Mouse (Mus musculus) frontal cortex, adult 2 months (tissue): ENCODE results near the gene Prdx1. TPM values are rescaled to one million over a fixed set of nuclear protein-coding genes. Genes with fewer than 3 reads are reported as not detected.

ENCODE experiments used
- DNase-seq, 2 experiments: peaks; one replicate each; pipeline ENCODE4 v3.0.0; 2022; ENCODE audit warnings: low spot score in 1 of 2; ENCODE audit errors: extremely low spot score in 1 of 2
- polyA plus RNA-seq: library from polyadenylated mRNA; depleted of rRNA; stranded (reverse); fragments of >200 nt; gene quantifications from 2 replicates; pipeline ENCODE4 v1.2.3, GENCODE M21; 2012; rRNA removed

Prdx1 gene
- polyA plus RNA-seq, 1 experiment, result 212 TPM

- DNase-seq, result no peak
Observed at GRCm38 (mm10) chr4:116722230-116722629, 36.9 kb downstream of the Prdx1 start.

DNA sequence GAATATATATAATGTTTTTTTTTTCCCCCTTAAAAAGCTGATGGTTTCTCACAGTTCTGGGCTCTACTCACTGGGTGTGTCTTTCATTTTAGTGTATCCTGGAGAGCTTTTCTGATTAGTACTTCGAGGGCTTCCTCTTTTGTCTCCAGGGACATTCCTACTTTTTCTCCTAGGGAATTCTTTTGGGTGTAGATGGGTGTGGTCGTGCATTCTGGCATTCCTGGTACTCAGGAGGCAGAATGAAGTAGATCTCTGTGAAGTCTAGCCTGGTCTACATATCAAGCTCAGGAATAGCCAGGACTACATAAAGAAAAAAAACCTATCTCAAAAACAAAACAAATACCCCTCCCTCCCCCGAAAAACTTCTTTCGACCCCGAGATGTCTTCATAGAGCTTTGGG, 40.1 kb downstream of the Prdx1 start:
- DNase-seq, result no peak

DNA sequence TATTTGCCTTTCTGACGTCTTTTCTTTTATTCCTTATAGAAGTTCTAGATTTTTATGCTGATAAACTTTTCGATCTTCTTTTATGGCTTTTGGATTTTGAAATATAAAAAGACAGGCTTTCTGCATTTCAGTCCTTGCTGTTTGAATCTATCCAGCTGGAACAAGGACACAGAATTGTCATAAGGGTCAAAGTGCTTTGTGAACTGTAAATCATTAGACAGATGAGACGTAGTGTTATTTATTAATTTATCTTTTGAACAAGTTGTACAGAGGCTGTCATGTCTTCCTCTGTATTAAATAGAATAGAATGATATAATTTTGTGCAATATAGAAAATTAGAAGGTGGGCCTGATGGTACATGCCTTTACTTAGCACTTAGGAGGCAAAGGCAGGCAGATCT, 42.1 kb downstream of the Prdx1 start:
- no peak for DNase-seq

DNA sequence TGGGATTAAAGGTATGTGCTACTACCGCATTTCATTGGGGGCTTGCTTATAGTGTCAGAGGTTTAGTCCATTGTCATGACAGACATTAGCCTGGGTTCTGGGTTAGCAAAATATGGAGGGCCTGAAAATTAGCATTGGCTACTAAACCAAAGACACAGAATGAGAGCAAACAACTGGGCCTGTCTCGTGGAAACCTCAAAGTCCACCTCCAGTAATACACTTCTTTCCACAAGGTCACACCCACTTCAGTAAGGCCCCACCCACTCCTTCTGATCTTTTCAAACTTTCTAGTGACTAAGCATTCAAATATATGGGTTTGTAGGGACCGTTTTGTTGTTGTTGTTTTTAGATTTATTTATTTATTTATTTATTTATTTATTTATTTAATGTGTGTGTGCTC, 44.2 kb downstream of the Prdx1 start:
- DNase-seq, result no peak

DNA sequence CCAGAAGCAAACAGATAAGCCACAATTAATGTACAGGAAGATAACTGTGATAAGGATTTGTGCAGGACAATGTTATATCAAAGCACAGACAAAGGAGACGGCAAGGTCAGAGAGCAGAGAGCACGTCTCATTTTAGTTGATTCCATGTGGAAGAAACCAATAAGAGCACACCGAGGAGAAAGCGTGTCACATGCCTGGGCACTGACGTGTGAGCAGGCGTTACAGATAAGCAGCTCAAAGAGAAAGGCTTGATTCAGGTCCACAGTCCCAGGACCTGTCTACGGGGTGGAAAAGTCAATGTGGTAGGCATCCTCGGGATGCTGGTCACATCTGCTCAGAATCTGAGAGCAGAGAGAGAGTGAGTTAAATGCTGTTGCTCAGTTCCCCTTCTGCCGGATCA, 45.7 kb downstream of the Prdx1 start:
- no peak for DNase-seq

- no peak for DNase-seq
Observed at GRCm38 (mm10) chr4:116732355-116732754, 47.0 kb downstream of the Prdx1 start.

GRCm38 (mm10) chr4:116734996-116735395, 49.7 kb downstream of the Prdx1 start:
- no peak for DNase-seq

DNA sequence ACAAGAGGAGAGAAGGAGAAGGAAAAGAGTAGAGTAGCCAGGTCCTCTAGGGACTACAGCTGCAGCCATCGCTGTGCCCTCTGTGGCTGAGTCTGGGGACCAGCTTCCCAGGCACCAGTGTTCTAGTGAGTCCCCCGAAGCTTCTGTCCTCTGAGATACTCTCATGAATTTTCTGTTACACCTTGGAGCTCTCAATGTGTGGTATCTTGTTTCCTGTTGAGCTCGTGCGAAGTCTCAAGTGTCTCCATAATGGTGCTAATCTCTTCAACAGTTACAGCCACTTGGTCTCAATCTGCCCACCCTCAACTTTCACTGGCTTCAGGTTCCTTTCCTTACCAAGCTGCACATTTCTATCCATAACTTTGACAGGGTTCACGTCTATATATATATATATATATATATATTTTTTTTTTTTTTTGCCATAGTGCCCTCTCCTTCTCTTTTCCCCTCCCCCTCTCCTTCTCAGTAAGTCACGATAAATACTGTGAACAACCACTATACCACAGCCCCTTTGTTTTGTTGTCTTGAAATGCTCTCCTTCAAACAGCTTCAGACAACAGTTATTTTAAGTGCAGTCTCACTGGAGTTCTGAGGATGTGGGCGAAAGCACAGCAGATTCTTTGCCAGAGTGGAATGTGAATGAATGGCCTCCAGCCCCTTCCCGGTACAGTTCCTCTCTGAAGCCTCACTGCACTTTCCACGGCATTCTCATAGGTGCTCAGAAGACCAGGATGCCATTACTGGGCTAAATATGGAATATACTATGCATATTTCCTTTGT, 53.8 kb downstream of the Prdx1 start:
- DNase-seq, result no peak

DNA sequence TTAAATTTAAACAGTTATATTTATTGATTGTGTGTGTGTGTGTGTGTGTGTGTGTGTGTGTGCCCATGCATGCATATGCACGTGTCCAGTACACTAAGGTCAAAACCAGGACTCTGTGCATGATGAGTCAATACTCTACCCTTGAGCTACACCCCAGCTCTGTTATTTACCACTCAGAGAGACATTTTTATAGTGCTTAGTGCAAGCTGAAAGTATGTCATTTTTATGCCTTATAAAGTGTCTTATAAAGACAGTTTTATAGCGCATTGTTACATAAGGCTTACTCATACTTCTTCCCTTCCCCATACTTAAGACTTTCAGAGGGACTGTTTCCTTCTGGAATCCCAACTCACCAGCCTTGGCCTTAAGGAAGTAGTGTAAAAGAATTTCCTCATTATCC, 64.4 kb downstream of the Prdx1 start:
- DNase-seq, result peak in 1 of 2 experiments; percentile 7

Other genes starting within 250 kb of the Prdx1 start
- 91.5 and 91.7 TPM in 2 replicates for gene Mast2, start 221.4 kb upstream of the Prdx1 start, polyA plus RNA-seq
- gene Ipp, start 178.0 kb upstream of the Prdx1 start, polyA plus RNA-seq, result 6.7 and 8.7 TPM in 2 replicates
- 7.7 and 9.5 TPM in 2 replicates for gene Tmem69, start 129.6 kb upstream of the Prdx1 start, polyA plus RNA-seq
- gene Gpbp1l1, start 127.9 kb upstream of the Prdx1 start, polyA plus RNA-seq, result 36.7 and 37.4 TPM in 2 replicates
- gene Ccdc17, start 88.9 kb upstream of the Prdx1 start, polyA plus RNA-seq, result 5.4 and 5.9 TPM in 2 replicates
- gene Nasp, start 57.6 kb upstream of the Prdx1 start, polyA plus RNA-seq, result 24.1 and 28.1 TPM in 2 replicates
- gene Akr1a1, start 33.9 kb upstream of the Prdx1 start, polyA plus RNA-seq, result 464 and 487 TPM in 2 replicates
- gene Mmachc, start 22.9 kb downstream of the Prdx1 start, polyA plus RNA-seq, result 18.5 and 19.5 TPM in 2 replicates
- 19.4 and 22.8 TPM in 2 replicates for gene Ccdc163, start 23.0 kb downstream of the Prdx1 start, polyA plus RNA-seq
- gene Tesk2, start 35.4 kb downstream of the Prdx1 start, polyA plus RNA-seq, result 5.2 and 5.9 TPM in 2 replicates
- 19.9 and 21.7 TPM in 2 replicates for gene Toe1, start 122.1 kb downstream of the Prdx1 start, polyA plus RNA-seq
- gene Mutyh, start 122.2 kb downstream of the Prdx1 start, polyA plus RNA-seq, result 5.8 and 7.2 TPM in 2 replicates
- gene Hpdl, start 136.2 kb downstream of the Prdx1 start, polyA plus RNA-seq, result 1.6 and 1.7 TPM in 2 replicates
- 9.4 and 10.5 TPM in 2 replicates for gene Zswim5, start 191.8 kb downstream of the Prdx1 start, polyA plus RNA-seq